Mouse (Mus musculus) gonadal fat pad, adult 2 months (tissue): Measurements from ENCODE around the gene Pigh. TPM values are rescaled to one million over a fixed set of nuclear protein-coding genes. Genes with fewer than 3 reads are reported as not detected.

Source experiments
- polyA plus RNA-seq: library from polyadenylated mRNA; depleted of rRNA; stranded (reverse); fragments of >200 nt; gene quantifications from 2 replicates; pipeline ENCODE4 v1.2.3, GENCODE M21; 2012; rRNA removed

Pigh gene
- polyA plus RNA-seq, 1 experiment, result 12.3 TPM

Other genes with a start within 250 kb of the Pigh start
- gene Atp6v1d, start 228.0 kb downstream of the Pigh start, polyA plus RNA-seq, result 30.0 and 31.4 TPM in 2 replicates
- gene Eif2s1, start 227.8 kb downstream of the Pigh start, polyA plus RNA-seq, result 13.9 and 14.9 TPM in 2 replicates
- gene Plek2, start 182.7 kb downstream of the Pigh start, polyA plus RNA-seq, result 12.7 and 20.7 TPM in 2 replicates
- 27.4 and 34.8 TPM in 2 replicates for gene Tmem229b, start 82.0 kb downstream of the Pigh start, polyA plus RNA-seq
- 14.9 and 15.1 TPM in 2 replicates for gene Plekhh1, start 60.5 kb downstream of the Pigh start, polyA plus RNA-seq
- 23.2 and 26.8 TPM in 2 replicates for gene Arg2, start 41.1 kb upstream of the Pigh start, polyA plus RNA-seq
- 36.8 and 46.8 TPM in 2 replicates for gene Vti1b, start 83.0 kb upstream of the Pigh start, polyA plus RNA-seq
- gene Rdh11, start 102.6 kb upstream of the Pigh start, polyA plus RNA-seq, result 20.4 and 22.4 TPM in 2 replicates
- 5.6 and 5.7 TPM in 2 replicates for gene Rdh12, start 119.3 kb upstream of the Pigh start, polyA plus RNA-seq
- 27.7 and 30.5 TPM in 2 replicates for gene Zfyve26, start 206.7 kb upstream of the Pigh start, polyA plus RNA-seq
- 0.72 and 0.90 TPM in 2 replicates for gene Rad51b, start 207.6 kb upstream of the Pigh start, polyA plus RNA-seq